Mouse (Mus musculus): Measurements from ENCODE around the gene Gipr.

DNA sequence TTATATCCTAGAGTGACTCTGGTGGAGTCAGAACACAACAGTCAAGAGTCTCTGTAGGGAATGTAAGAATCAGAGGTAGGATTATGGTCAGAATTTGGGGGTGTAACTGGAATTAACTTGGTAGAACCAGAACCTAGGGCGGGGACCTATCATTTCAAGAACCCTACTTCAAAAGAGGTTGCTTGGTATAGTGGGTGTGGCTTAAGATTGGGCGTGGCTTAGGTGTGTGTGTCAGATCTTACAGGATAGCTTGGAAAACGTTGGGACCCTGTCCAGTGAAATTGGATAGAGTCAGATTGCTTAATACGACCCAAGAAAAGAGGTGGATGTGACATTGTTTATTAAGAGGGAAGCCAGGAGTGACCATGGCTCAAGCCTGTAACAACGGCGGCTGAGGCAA lies 14.0 kb upstream of the Gipr start:
- no peak for TF ChIP-seq ZC3H11A (IDR thresholded peaks at IDR 0.05; ENCODE audit: borderline replicate concordance, low read depth, low read length)
- no peak for TF ChIP-seq HCFC1 (IDR thresholded peaks at IDR 0.05; ENCODE audit: borderline replicate concordance, insufficient read depth, low read length)
- no peak for TF ChIP-seq CHD2 (IDR thresholded peaks at IDR 0.05; ENCODE audit: low read depth, low read length)

Measured in ES-E14 (cell line).